Mouse (Mus musculus) midbrain, embryonic 15.5 days (tissue): ENCODE results near the gene Fndc11. TPM values are rescaled to one million over a fixed set of nuclear protein-coding genes. Genes with fewer than 3 reads are reported as not detected.
"Not testable (repeated sequence)": the region's sequence is repeated elsewhere in the genome, so short reads cannot be mapped to it uniquely, and the experiment has no call there.

ENCODE experiments used
- ATAC-seq: fragments of 200-750 bp; cut with Nextera tagmentation; replicated peaks from 2 replicates; pipeline ENCODE4 v1.8.0; 2017; ENCODE audit warnings: moderate TSS enrichment
- H3K27ac ChIP-seq: fragments of 300-500 bp; sonication (generic); 2 replicates; pipeline ENCODE4 v1.5.1; 2015; ENCODE audit warnings: mild to moderate bottlenecking, inconsistent platforms
- H3K27me3 ChIP-seq: fragments of 300-500 bp; sonication (generic); replicated peaks from 2 replicates; pipeline ENCODE4 v1.6.1; 2015; ENCODE audit warnings: inconsistent platforms
- H3K36me3 ChIP-seq: fragments of 300-500 bp; sonication (generic); replicated peaks from 2 replicates; pipeline ENCODE4 v1.6.1; 2015; ENCODE audit warnings: inconsistent platforms
- H3K4me1 ChIP-seq: fragments of 300-500 bp; sonication (generic); 2 replicates; pipeline ENCODE4 v1.6.1; 2015; ENCODE audit warnings: inconsistent platforms
- H3K4me2 ChIP-seq: fragments of 300-500 bp; sonication (generic); 2 replicates; pipeline ENCODE4 v1.6.1; 2015; ENCODE audit warnings: inconsistent platforms, mild to moderate bottlenecking, moderate library complexity
- H3K4me3 ChIP-seq: fragments of 300-500 bp; sonication (generic); 2 replicates; pipeline ENCODE4 v1.5.1; 2015; ENCODE audit warnings: mild to moderate bottlenecking, inconsistent platforms
- H3K9ac ChIP-seq: fragments of 300-500 bp; sonication (generic); 2 replicates; pipeline ENCODE4 v1.6.1; 2015; ENCODE audit warnings: mild to moderate bottlenecking, inconsistent platforms
- H3K9me3 ChIP-seq: fragments of 300-500 bp; sonication (generic); 2 replicates; pipeline ENCODE4 v1.6.1; 2016; ENCODE audit warnings: inconsistent platforms
- WGBS: fragments of 180-500 bp; shearing (Covaris S2); methylation state at CpG from one replicate; pipeline ENCODE4 v1.1.7; 2015; ENCODE audit warnings: mixed read lengths; 5-methylcytosine and 5-hydroxymethylcytosine counted together
- polyA plus RNA-seq: library from polyadenylated mRNA; unstranded; fragments of >200 nt; fragmentation: Nextera tagmentation; extraction: Ambion mirVana; gene quantifications from 2 replicates; pipeline ENCODE4 v1.2.1, GENCODE M21; 2015

The Fndc11 gene
- 0.14 and 0.24 TPM in 2 replicates for polyA plus RNA-seq

DNA sequence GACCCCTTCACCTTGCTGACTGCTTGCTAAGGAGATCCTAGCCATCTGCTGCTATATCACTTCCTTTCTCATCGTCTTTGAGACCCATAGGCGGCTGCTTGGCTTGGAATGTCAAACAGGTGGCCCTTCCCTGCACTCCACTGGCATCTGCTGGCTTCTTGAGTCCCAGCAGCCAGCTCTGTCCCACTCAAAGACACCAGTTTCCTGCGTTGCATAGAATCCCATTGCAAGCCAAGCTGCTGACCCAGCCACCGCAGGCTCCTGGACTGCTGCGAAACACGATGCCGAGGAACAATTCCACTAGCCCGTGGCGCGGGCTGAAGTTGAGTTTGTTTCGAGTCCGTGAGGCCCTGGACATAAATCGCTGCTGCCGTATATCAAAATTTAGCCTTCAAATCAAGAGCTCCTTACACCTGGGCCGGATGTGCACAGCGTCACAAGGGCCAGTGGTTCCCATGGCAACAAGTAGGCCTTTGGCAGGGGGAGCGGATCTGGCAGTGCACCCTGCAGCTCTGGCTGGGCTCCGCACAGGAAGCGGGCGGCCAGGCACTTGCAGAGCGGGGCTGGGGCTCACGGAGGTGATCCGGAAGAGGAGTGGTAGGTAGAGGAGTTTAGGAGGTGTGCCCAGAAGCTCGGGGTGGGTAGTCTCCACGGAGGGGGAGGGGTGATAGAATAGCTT is at the start of gene Fndc11:
TSS of gene Fndc11 (plus strand) at position 476 of the 679 bp plus-strand sequence.
- whole genome bisulfite sequencing, result 2% methylated on average over 25 of the region's 25 CpGs
- ATAC-seq, result peak; percentile 90
- Histone ChIP-seq H3K4me2 (peak within 1 kb of the TSS; percentile 62), H3K36me3 (no peaks in the 10 kb centered on the region), H3K4me1 (peaks cover 15% of the 10 kb centered on the region), H3K4me3 (peak within 1 kb of the TSS; percentile 33), H3K9me3 (no peaks in the 10 kb centered on the region), H3K27me3 (0 out of 2 replicates have a peak, but pooled peaks cover 2% of the 10 kb centered on the region), H3K27ac (peak within 1 kb of the TSS; percentile 58; the same call in 1 of the 2 replicates), H3K9ac (0 out of 2 replicates have a peak within 1 kb of the TSS, but pooled peaks have one; percentile 7)

DNA sequence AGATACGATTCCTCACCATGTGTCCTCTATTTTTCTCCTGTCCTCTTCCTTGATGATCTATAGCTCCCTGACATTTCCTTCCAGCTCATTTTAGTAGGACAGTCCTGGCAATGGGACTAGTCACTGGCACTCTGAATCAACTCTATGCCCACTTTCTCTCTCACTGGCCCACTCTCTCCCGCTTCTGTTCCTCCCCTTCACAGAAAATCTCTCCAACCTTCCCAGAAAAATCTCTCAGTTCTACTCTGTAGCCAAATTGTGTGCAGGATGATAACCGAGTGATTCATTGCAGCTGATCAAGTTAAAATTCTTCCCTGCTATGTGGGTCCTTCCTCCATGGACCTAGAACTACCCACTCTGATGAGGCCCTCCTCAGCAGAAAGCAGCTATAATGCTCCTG is 45.2 kb upstream of the Fndc11 start:
- WGBS, result 92% methylated on average over 3 of the region's 3 CpGs
- ATAC-seq, result no peak

DNA sequence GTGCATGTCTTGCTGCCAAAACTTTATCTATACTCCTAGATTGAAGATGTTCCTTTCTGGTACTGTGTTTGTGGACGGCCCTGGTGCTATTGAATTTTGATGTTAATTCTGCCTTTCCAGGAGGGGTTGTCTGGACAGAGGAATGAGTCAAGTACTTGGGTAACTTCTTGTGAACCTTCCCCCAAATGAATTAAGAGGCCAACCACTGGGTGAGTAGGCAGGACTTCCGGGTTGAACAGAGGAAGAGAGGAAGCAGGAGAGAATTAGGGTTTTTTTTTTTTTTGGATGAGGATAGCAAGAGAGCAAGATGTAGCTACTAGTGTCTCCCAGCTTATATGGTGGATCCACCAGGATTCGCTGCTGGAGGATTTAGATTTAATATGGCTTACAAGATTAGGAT is 41.8 kb upstream of the Fndc11 start:
- Histone ChIP-seq H3K9me3 (no peaks in the 10 kb centered on the region), H3K9ac (no peak overlapping the region), H3K27me3 (no peaks in the 10 kb centered on the region), H3K4me2 (no peak overlapping the region), H3K27ac (no peak overlapping the region), H3K4me3 (no peak overlapping the region), H3K36me3 (no peaks in the 10 kb centered on the region), H3K4me1 (no peaks in the 10 kb centered on the region)
- no peak for ATAC-seq
- 70% methylated on average over 3 of the region's 3 CpGs for WGBS

More for the DNA sequence above, 45.2 kb upstream of the Fndc11 start:
- H3K27ac ChIP-seq, result no peak overlapping the region
- H3K4me2 ChIP-seq, result no peak overlapping the region
- no peaks in the 10 kb centered on the region for H3K4me1 ChIP-seq
- H3K27me3 ChIP-seq, result no peaks in the 10 kb centered on the region
- no peak overlapping the region for H3K9ac ChIP-seq
- no peaks in the 10 kb centered on the region for H3K36me3 ChIP-seq
- no peak overlapping the region for H3K4me3 ChIP-seq
- H3K9me3 ChIP-seq, result no peaks in the 10 kb centered on the region

DNA sequence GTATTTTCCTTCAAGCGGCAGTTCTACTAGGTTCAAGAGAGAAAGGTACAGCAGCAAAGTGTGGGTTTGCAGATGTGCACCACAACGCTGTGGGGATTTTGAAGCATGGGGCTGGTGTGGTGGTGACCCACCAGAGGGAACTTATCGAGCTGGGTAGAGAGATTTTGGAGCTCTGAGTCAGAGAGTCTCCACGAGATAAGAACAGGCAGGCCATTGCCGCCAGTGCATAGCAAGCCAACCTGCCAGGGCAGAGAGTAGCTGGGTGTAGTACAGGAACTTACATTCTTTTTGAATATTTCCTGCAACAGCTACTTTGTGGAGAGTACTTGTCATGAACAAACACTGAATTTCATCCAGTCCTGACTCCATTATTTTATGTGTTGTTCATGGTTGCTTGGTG is 41.3 kb upstream of the Fndc11 start:
- WGBS, result 86% methylated on average over 5 of the region's 5 CpGs
- no peak for ATAC-seq
- no peak overlapping the region for H3K27ac ChIP-seq
- H3K36me3 ChIP-seq, result no peaks in the 10 kb centered on the region
- no peaks in the 10 kb centered on the region for H3K27me3 ChIP-seq
- H3K4me1 ChIP-seq, result no peaks in the 10 kb centered on the region
- no peak overlapping the region for H3K4me2 ChIP-seq
- H3K9ac ChIP-seq, result no peak overlapping the region
- no peaks in the 10 kb centered on the region for H3K9me3 ChIP-seq
- H3K4me3 ChIP-seq, result no peak overlapping the region

DNA sequence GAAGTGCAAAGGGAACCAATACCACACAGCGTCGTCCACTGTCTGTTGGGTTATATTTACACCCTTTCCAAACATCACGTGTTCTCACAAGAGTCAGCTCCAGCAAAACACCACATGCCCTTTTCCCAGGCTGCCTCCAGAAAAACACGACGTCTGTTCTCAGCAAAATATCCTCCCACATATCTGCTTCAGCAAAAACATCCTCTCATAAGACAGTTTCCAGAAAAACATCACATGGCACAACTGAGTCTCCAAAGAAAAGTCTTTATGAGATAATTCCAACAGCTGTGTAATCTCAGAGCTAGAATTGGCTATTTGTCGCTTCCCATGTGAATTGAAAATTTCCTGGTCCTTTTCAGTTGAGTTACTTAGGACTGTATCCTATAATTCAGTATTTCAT is 38.9 kb upstream of the Fndc11 start:
- H3K4me3 ChIP-seq, result no peak overlapping the region
- no peaks in the 10 kb centered on the region for H3K27me3 ChIP-seq
- H3K4me2 ChIP-seq, result no peak overlapping the region
- H3K9me3 ChIP-seq, result no peaks in the 10 kb centered on the region
- H3K36me3 ChIP-seq, result no peaks in the 10 kb centered on the region
- H3K4me1 ChIP-seq, result no peaks in the 10 kb centered on the region
- no peak overlapping the region for H3K27ac ChIP-seq
- ATAC-seq, result no peak
- H3K9ac ChIP-seq, result no peak overlapping the region
- 83% methylated on average over 6 of the region's 6 CpGs for WGBS

DNA sequence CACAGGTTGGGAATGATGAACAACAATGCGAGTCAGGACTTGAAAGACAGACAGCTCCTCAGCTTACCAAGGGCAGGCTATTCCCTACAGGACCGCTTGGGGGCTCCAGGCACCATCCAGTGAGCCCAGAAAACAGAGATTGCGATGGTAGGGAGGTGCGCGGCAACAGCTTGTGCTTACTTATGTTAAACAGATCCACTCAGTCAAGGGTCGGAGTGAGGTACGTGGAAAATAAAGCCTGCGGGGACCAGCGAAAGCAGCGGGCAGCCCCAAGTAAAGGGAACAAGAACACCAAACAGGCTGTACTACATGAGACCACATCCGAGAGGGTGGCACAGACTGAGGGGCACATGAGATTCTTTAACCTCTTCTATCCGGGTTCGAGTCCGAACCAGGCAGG is 33.2 kb upstream of the Fndc11 start:
- peak; percentile 88 for ATAC-seq
- peak overlapping the region; percentile 65 for H3K4me2 ChIP-seq
- no peaks in the 10 kb centered on the region for H3K9me3 ChIP-seq
- peaks cover 18% of the 10 kb centered on the region for H3K4me1 ChIP-seq
- peak overlapping the region; percentile 94 for H3K9ac ChIP-seq
- WGBS, result 0% methylated on average over 14 of the region's 14 CpGs
- no peaks in the 10 kb centered on the region for H3K27me3 ChIP-seq
- peak overlapping the region; percentile 95 for H3K27ac ChIP-seq
- H3K36me3 ChIP-seq, result 0 out of 2 replicates have a peak, but pooled peaks cover 4% of the 10 kb centered on the region
- peak overlapping the region; percentile 78 for H3K4me3 ChIP-seq

DNA sequence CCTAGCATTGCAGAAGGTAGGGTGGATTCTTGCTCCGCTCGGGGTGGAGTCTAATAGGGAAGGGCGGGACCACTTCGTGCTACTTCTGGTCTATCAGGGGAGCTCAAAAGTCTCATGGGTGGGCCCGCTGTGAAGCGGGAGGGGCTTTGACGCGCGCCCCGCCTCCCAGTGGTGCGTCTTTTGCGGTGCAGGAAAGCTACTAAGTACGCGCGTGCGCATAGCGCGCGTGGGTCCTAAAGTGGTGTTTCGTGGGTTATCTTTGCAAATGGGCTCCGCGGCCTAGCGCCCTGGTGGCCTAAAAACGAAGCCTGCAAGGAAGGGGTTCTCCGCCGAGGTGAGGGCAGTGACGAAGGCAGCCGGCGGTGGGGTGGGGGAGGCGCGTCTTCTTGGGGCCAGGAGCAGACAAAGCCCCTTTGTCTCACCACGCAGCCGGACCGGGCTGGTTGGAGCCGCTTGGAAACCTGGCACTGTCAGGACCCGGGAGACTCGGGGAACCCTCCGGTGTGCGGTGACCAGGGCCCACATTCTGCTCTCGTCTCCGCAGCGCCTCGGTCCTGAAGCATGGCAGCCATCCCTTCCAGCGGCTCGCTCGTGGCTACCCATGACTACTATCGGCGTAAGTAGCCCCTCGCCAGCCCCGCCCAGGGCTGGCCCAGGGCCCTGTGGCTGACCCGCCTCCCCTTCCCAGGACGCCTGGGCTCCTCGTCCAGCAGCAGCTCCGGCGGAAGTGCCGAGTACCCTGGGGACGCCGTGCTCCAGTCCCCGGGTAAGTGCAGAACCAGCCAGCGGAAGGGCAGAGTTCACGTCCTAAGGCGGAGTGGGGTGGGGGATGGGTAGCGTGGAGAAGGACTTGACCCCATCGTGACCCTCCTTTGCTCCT is 32.5 kb upstream of the Fndc11 start, which contains the start of gene Ppdpf:
TSS of gene Ppdpf (plus strand) at position 127 of the 880 bp plus-strand sequence.
- 0 out of 2 replicates have a peak, but pooled peaks cover 4% of the 10 kb centered on the region for H3K36me3 ChIP-seq
- peak within 1 kb of the TSS; percentile 78 for H3K4me3 ChIP-seq
- H3K9ac ChIP-seq, result peak within 1 kb of the TSS; percentile 94
- no peaks in the 10 kb centered on the region for H3K27me3 ChIP-seq
- WGBS, result under 1% methylated on average over 64 of the region's 64 CpGs
- peak within 1 kb of the TSS; percentile 65 for H3K4me2 ChIP-seq
- H3K4me1 ChIP-seq, result peaks cover 18% of the 10 kb centered on the region
- H3K27ac ChIP-seq, result peak within 1 kb of the TSS; percentile 95
- ATAC-seq, result peak; percentile 90
- H3K9me3 ChIP-seq, result no peaks in the 10 kb centered on the region

DNA sequence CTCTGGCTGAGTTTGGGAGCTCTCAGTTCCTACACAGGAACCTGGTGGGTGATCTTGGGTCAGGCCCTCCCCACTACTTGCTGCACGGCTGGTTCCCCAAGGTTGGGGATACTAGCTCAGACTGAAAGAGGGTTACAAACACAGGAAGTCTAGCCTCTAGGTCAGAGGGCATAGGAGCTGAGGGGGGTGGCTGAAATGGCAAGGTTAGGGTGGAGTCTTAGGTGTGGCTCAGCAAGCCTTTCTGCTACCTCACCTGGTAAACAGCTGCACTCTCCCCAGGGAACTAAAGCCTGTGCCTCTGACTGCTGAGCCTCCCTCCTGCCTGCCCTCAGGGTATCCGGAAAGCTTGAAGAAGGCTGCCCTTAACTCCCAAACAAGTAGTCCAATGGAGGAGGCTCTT is 31.1 kb upstream of the Fndc11 start:
- Histone ChIP-seq H3K4me3 (peak overlapping the region; percentile 78), H3K9ac (no peak overlapping the region; the same call in 1 of the 2 replicates), H3K9me3 (no peaks in the 10 kb centered on the region), H3K27me3 (no peaks in the 10 kb centered on the region), H3K27ac (0 out of 2 replicates have a peak overlapping the region, but pooled peaks have one; percentile 1), H3K36me3 (0 out of 2 replicates have a peak, but pooled peaks cover 4% of the 10 kb centered on the region), H3K4me2 (peak overlapping the region; percentile 65), H3K4me1 (peaks cover 18% of the 10 kb centered on the region)
- WGBS, result 74% methylated on average over 2 of the region's 2 CpGs
- no peak for ATAC-seq

DNA sequence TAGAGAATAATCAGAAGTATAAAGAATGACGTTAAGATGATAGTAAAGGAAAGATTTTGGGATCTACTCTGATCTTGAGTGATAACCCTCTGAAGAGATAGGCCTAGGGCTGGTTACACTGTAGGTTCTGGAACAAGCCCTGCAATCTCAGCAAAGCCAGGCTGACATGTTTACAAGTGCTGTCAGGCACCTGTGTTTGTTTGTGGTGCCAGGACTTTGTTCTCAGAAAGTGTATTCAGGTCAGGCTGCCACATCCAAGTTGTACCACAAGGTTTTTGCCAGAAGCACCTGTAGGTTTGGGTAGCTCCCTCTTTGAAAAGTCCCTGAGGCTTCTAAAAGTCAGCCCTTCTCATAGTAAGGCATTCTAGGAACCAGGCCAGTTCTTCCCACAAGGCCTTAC is 30.5 kb upstream of the Fndc11 start:
- Histone ChIP-seq H3K4me3 (no peak overlapping the region), H3K9me3 (no peaks in the 10 kb centered on the region), H3K27ac (no peak overlapping the region), H3K4me2 (no peak overlapping the region), H3K4me1 (peaks cover 18% of the 10 kb centered on the region), H3K9ac (no peak overlapping the region), H3K27me3 (no peaks in the 10 kb centered on the region), H3K36me3 (0 out of 2 replicates have a peak, but pooled peaks cover 4% of the 10 kb centered on the region)
- no peak for ATAC-seq
- whole genome bisulfite sequencing, result 98% methylated on average over 1 of the region's 1 CpGs

DNA sequence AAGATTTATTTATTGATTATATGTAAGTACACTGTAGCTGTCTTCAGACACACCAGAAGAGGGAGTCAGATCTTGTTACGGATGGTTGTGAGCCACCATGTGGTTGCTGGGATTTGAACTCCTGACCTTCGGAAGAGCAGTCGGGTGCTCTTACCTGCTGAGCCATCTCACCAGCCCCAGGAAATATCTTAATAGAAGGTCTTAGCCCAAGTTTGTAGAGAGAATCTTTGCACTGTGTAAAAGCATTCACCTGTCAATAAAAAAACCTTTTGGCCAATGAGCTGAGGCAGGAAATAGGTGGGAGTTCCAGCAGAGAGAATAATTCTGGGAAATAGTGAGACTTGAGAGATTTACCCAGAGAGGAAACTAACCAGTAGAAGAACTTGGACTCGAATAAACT is 28.4 kb upstream of the Fndc11 start:
- 75% methylated on average over 4 of the region's 4 CpGs for WGBS
- H3K4me1 ChIP-seq, result peaks cover 14% of the 10 kb centered on the region
- not testable (repeated sequence) for H3K9me3 ChIP-seq, H3K9ac ChIP-seq, H3K4me2 ChIP-seq, ATAC-seq, H3K27ac ChIP-seq, H3K36me3 ChIP-seq, H3K4me3 ChIP-seq, H3K27me3 ChIP-seq

DNA sequence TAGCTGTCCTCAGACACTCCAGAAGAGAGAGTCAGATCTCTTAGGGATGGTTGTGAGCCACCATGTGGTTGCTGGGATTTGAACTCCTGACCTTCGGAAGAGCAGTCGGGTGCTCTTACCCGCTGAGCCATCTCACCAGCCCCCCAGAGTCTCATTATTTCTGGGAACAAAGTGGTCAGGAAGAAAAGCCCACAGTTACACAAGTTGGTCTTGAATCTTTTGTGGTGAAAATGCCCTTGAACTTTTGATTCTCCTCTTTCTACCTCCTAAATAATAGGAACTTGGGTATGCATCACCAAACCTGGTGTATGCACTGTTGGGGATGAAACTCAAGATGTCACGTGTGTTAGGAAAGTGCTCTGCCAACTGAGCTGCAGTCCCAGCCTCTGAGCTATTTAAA is 27.9 kb upstream of the Fndc11 start:
- H3K4me1 ChIP-seq, result peaks cover 10% of the 10 kb centered on the region
- H3K4me2 ChIP-seq, result no peak overlapping the region
- no peak for ATAC-seq
- H3K36me3 ChIP-seq, result 0 out of 2 replicates have a peak, but pooled peaks cover 4% of the 10 kb centered on the region
- H3K27ac ChIP-seq, result no peak overlapping the region
- H3K27me3 ChIP-seq, result no peaks in the 10 kb centered on the region
- H3K9me3 ChIP-seq, result no peaks in the 10 kb centered on the region
- no peak overlapping the region for H3K4me3 ChIP-seq
- no peak overlapping the region for H3K9ac ChIP-seq
- 57% methylated on average over 4 of the region's 4 CpGs for WGBS

DNA sequence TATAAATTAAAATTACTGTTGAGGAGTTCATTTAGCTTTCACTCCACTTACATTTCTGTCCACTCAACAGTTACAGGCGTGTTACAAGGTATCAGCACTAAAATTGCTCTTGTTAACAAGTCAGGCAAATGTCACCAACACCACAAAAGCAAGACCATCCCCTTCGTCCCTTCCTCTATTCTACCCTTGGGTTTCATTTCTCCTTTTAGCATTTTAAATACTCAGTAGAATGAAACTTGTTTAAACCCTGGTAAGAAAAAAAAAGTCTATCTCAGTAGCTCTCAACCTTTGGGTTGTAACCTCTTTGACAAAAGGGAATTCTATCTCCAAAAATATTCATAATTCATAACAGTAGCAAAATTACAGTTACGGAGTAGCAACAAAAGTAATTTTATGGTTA is 26.8 kb upstream of the Fndc11 start:
- 80% methylated on average over 3 of the region's 3 CpGs for WGBS
- ATAC-seq, result no peak
- no peak overlapping the region for H3K27ac ChIP-seq

More for the DNA sequence above, 26.8 kb upstream of the Fndc11 start:
- no peaks in the 10 kb centered on the region for H3K27me3 ChIP-seq
- H3K4me3 ChIP-seq, result no peak overlapping the region
- no peak overlapping the region for H3K9ac ChIP-seq
- H3K36me3 ChIP-seq, result 0 out of 2 replicates have a peak, but pooled peaks cover 4% of the 10 kb centered on the region
- H3K4me1 ChIP-seq, result peaks cover 10% of the 10 kb centered on the region
- no peak overlapping the region for H3K4me2 ChIP-seq
- no peaks in the 10 kb centered on the region for H3K9me3 ChIP-seq
